Mouse (Mus musculus): ENCODE results near the gene Camsap2. TPM values are rescaled to one million over a fixed set of nuclear protein-coding genes. Genes with fewer than 3 reads are reported as not detected.

Camsap2 gene
- polyA plus RNA-seq, 3 experiments from 2014 or later: 2.2 to 6.3 (median 5.8) TPM

GRCm38 (mm10) chr1:136220037-136220871, 125.7 kb downstream of the Camsap2 start:
- ATAC-seq: no peak

Other genes starting within 250 kb of the Camsap2 start
- gene Kif21b, start 214.7 kb downstream of the Camsap2 start, polyA plus RNA-seq (2017; shearing (Covaris generic)): 10 to 100 TPM; 23.8 to 43.9 (median 33.8) TPM
- not detected for gene Mroh3, start 133.3 kb downstream of the Camsap2 start, polyA plus RNA-seq (2017; shearing (Covaris generic))
- gene Inava, start 111.8 kb downstream of the Camsap2 start, polyA plus RNA-seq (2017; shearing (Covaris generic)): under 1 TPM in 1 of 3 experiments, not detected in 2; 0.11 TPM
- not detected for gene Gpr25, start 85.2 kb downstream of the Camsap2 start, polyA plus RNA-seq (2017; shearing (Covaris generic))
- 1 to 10 TPM; 4.6 to 8.1 (median 6.4) TPM for gene Ddx59, start 69.2 kb upstream of the Camsap2 start, polyA plus RNA-seq (2017; shearing (Covaris generic))
- 1 to 10 TPM in 2 of 3 experiments, under 1 TPM in 1; 0.77 to 8.2 (median 3.9) TPM for gene Kif14, start 120.2 kb upstream of the Camsap2 start, polyA plus RNA-seq (2017; shearing (Covaris generic))

Data from inflammation-experienced regulatory T-cells, adult 6 months (primary cell).